Mouse (Mus musculus): Measurements from ENCODE around the gene Galnt18.

DNA sequence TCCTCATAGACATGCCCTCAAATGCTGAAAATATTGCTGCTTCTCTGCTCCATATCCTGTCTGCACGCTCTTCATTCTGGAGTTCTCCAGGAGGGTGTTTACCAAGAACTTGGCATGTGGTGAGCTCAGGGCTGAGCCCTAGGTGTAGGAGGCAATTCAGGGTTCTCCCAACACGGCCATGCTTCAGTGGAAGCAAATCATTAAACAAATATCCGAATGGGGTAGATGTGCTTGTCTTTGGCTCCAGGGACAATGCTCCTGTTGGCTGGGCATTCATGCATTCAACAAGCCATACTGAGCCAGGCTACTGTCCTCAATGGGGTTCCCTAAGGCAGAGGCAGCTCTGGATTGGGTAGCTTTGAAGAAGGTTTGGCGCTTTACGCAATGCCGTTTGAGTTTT lies 212.9 kb downstream of the Galnt18 start:
- TF ChIP-seq CTCF (IDR thresholded peaks at IDR 0.05; ENCODE audit: extremely low read depth, insufficient read depth, insufficient read length, insufficient replicate concordance) (no peak), POLR2A (IDR thresholded peaks at IDR 0.05; ENCODE audit: low read depth, low read length) (no peak)

All from spleen, adult 2 months (tissue).